Mouse (Mus musculus) limb, embryonic 12.5 days (tissue): ENCODE measurements around the gene Enpp4. TPM values are rescaled to one million over a fixed set of nuclear protein-coding genes. Genes with fewer than 3 reads are reported as not detected.
A peak's percentile ranks its signal among the peaks of the same experiment; 100 is the strongest.

ENCODE experiments used
- ATAC-seq: fragments of 200-750 bp; cut with Nextera tagmentation; 2 replicates; pipeline ENCODE4 v1.8.0; 2017; ENCODE audit warnings: low read depth, moderate TSS enrichment; ENCODE audit not compliant: insufficient number of reproducible peaks, insufficient read depth, low FRiP score, low TSS enrichment
- H3K27ac ChIP-seq: fragments of 300-500 bp; sonication (generic); 2 replicates; pipeline ENCODE4 v1.5.1; 2016; ENCODE audit warnings: mild to moderate bottlenecking, moderate library complexity
- H3K27me3 ChIP-seq: fragments of 300-500 bp; sonication (generic); 2 replicates; pipeline ENCODE4 v1.6.1; 2016; ENCODE audit warnings: mild to moderate bottlenecking, moderate library complexity
- H3K36me3 ChIP-seq: fragments of 300-500 bp; sonication (generic); 2 replicates; pipeline ENCODE4 v1.6.1; 2016; ENCODE audit warnings: mild to moderate bottlenecking, moderate library complexity
- H3K4me1 ChIP-seq: fragments of 300-500 bp; sonication (generic); replicated peaks from 2 replicates; pipeline ENCODE4 v1.6.1; 2016
- H3K4me2 ChIP-seq: fragments of 300-500 bp; sonication (generic); 2 replicates; pipeline ENCODE4 v1.6.1; 2016; ENCODE audit warnings: mild to moderate bottlenecking, moderate library complexity
- H3K4me3 ChIP-seq: fragments of 300-500 bp; sonication (generic); replicated peaks from 2 replicates; pipeline ENCODE4 v1.5.1; 2016; ENCODE audit warnings: mild to moderate bottlenecking
- H3K9ac ChIP-seq: fragments of 300-500 bp; sonication (generic); replicated peaks from 2 replicates; pipeline ENCODE4 v1.6.1; 2016; ENCODE audit warnings: mild to moderate bottlenecking, moderate library complexity
- H3K9me3 ChIP-seq: fragments of 300-500 bp; sonication (generic); 2 replicates; pipeline ENCODE4 v1.6.1; 2016; ENCODE audit warnings: mild to moderate bottlenecking, moderate library complexity
- WGBS: fragments of 180-500 bp; shearing (Covaris S2); methylation state at CpG from one replicate; pipeline ENCODE4 v1.1.7; 2016; 5-methylcytosine and 5-hydroxymethylcytosine counted together
- polyA plus RNA-seq: library from polyadenylated mRNA; unstranded; fragments of >200 nt; fragmentation: Nextera tagmentation; extraction: Ambion mirVana; gene quantifications from 2 replicates; pipeline ENCODE4 v1.2.1, GENCODE M21; 2016

Gene Enpp4
- polyA plus RNA-seq, 1 experiment from 2014 or later: 3.6 TPM

GRCm38 (mm10) chr17:44061289-44061890, 44.2 kb downstream of the Enpp4 start:
- peak; percentile 71 for ATAC-seq
- WGBS: 49% methylated on average over 5 of the region's 5 CpGs
- no peaks in the 10 kb centered on the region for H3K36me3 ChIP-seq
- H3K27me3 ChIP-seq: no peaks in the 10 kb centered on the region
- H3K9ac ChIP-seq: no peak overlapping the region
- H3K27ac ChIP-seq: peak overlapping the region; percentile 41; the same call in 1 of the 2 replicates
- no peaks in the 10 kb centered on the region; the same call in 1 of the 2 replicates for H3K9me3 ChIP-seq
- H3K4me3 ChIP-seq: no peak overlapping the region
- H3K4me2 ChIP-seq: no peak overlapping the region
- H3K4me1 ChIP-seq: peaks cover 18% of the 10 kb centered on the region

- no peaks in the 10 kb centered on the region for H3K9me3 ChIP-seq
- ATAC-seq: no peak
- H3K9ac ChIP-seq: no peak overlapping the region
- H3K27ac ChIP-seq: 0 out of 2 replicates have a peak overlapping the region, but pooled peaks have one; percentile 31
- no peaks in the 10 kb centered on the region for H3K27me3 ChIP-seq
- no peak overlapping the region for H3K4me3 ChIP-seq
- peaks cover 18% of the 10 kb centered on the region for H3K4me1 ChIP-seq
- no peaks in the 10 kb centered on the region for H3K36me3 ChIP-seq
- 86% methylated on average over 1 of the region's 1 CpGs for WGBS
- H3K4me2 ChIP-seq: no peak overlapping the region
Measured at GRCm38 (mm10) chr17:44060781-44061180, 44.8 kb downstream of the Enpp4 start.

GRCm38 (mm10) chr17:44058145-44058544, 47.5 kb downstream of the Enpp4 start:
- Histone ChIP-seq H3K27me3 (no peaks in the 10 kb centered on the region), H3K27ac (no peak overlapping the region), H3K4me3 (no peak overlapping the region), H3K9me3 (no peaks in the 10 kb centered on the region), H3K9ac (no peak overlapping the region), H3K36me3 (no peaks in the 10 kb centered on the region), H3K4me1 (peaks cover 18% of the 10 kb centered on the region), H3K4me2 (no peak overlapping the region)
- no peak for ATAC-seq

- H3K4me1 ChIP-seq: peaks cover 14% of the 10 kb centered on the region
- no peak overlapping the region for H3K4me2 ChIP-seq
- H3K27me3 ChIP-seq: no peaks in the 10 kb centered on the region
- H3K9me3 ChIP-seq: no peaks in the 10 kb centered on the region
- H3K27ac ChIP-seq: no peak overlapping the region
- no peak for ATAC-seq
- no peak overlapping the region for H3K4me3 ChIP-seq
- no peak overlapping the region for H3K9ac ChIP-seq
- WGBS: 84% methylated on average over 1 of the region's 1 CpGs
- H3K36me3 ChIP-seq: no peaks in the 10 kb centered on the region
Measured at GRCm38 (mm10) chr17:44057123-44057522, 48.5 kb downstream of the Enpp4 start.

GRCm38 (mm10) chr17:44053427-44053826, 52.2 kb downstream of the Enpp4 start:
- Histone ChIP-seq H3K4me1 (no peaks in the 10 kb centered on the region), H3K36me3 (no peaks in the 10 kb centered on the region), H3K27me3 (no peaks in the 10 kb centered on the region), H3K4me2 (no peak overlapping the region), H3K4me3 (no peak overlapping the region), H3K27ac (no peak overlapping the region), H3K9me3 (no peaks in the 10 kb centered on the region), H3K9ac (no peak overlapping the region)
- no peak for ATAC-seq
- 75% methylated on average over 4 of the region's 4 CpGs for WGBS

Other genes starting within 250 kb of the Enpp4 start
- 13.6 and 14.3 TPM in 2 replicates for gene Enpp5, start 27.0 kb downstream of the Enpp4 start, polyA plus RNA-seq
- gene Clic5, start 82.8 kb upstream of the Enpp4 start, polyA plus RNA-seq: 0.26 and 0.29 TPM in 2 replicates